Mouse (Mus musculus): ENCODE measurements at regions not wholly inside any gene's neighbourhood (a gene's known extent, or its start where the extent isn't known, plus 50 kb on each side); places are given as distances from the start of the nearest gene placed in this dataset.

DNA sequence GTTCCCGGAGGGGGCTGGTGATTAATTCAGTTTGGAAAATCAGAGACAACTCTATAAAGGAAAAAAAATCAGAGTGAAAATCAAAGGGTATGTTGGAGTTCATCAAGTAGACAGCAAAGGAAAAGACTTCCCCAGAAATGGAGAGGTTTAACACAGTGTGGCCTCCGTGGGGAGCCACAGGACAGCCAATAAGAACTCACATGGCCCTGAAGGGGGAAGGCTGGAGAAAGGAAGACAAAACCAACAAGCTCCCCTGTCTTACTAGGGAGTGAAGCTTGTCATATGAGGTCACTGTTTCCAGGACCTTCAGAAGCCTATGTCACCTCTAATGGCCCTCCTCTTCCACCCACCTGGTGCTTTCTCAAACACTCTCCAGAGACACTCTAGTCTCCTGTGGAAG is 187.1 kb upstream of the Nckap5 start:
- TF ChIP-seq GATA1 (IDR thresholded peaks at IDR 0.05; ENCODE audit: borderline replicate concordance, low read length) (no peak), FLI1 (IDR thresholded peaks at IDR 0.05; ENCODE audit: low read length) (no peak)
